Mouse (Mus musculus) small intestine, adult 2 months (tissue): ENCODE results near the gene Atg4d. TPM values are rescaled to one million over a fixed set of nuclear protein-coding genes. Genes with fewer than 3 reads are reported as not detected.

Experiments used
- H3K27ac ChIP-seq: fragments of 200-500 bp; 2 replicates; pipeline ENCODE4 v1.5.1; 2012; ENCODE audit warnings: low read depth, low read length, control low read depth, inconsistent platforms; ENCODE audit not compliant: insufficient read depth
- H3K27me3 ChIP-seq: fragments of 200-500 bp; 2 replicates; pipeline ENCODE4 v1.6.1; 2012; ENCODE audit warnings: mild to moderate bottlenecking, moderate library complexity, low read length, inconsistent platforms; ENCODE audit not compliant: control insufficient read depth, insufficient read depth
- H3K36me3 ChIP-seq: fragments of 200-500 bp; 2 replicates; pipeline ENCODE4 v1.6.1; 2012; ENCODE audit warnings: mild to moderate bottlenecking, low read length, control low read depth, inconsistent platforms; ENCODE audit not compliant: control insufficient read depth, insufficient read depth
- H3K4me1 ChIP-seq: fragments of 200-500 bp; 2 replicates; pipeline ENCODE4 v1.6.1; 2012; ENCODE audit warnings: low read length, inconsistent platforms, mixed read lengths; ENCODE audit not compliant: control insufficient read depth, insufficient read depth, insufficient read length
- H3K4me3 ChIP-seq: fragments of 200-500 bp; 2 replicates; pipeline ENCODE4 v1.5.1; 2012; ENCODE audit warnings: low read depth, mild to moderate bottlenecking, control low read depth, inconsistent platforms, low read length, moderate library complexity
- CTCF ChIP-seq: fragments of 200-500 bp; IDR thresholded peaks from 2 replicates; pipeline ENCODE4 v1.5.1; 2012; ENCODE audit warnings: low read depth, mild to moderate bottlenecking, control low read depth, inconsistent platforms, low read length, moderate library complexity, mixed read lengths; ENCODE audit not compliant: insufficient replicate concordance, insufficient read length; ENCODE audit errors: extremely low read depth
- POLR2A ChIP-seq: fragments of 200-500 bp; IDR thresholded peaks from 2 replicates; pipeline ENCODE4 v1.6.1; 2012; ENCODE audit warnings: low read depth, mild to moderate bottlenecking, control low read depth, inconsistent platforms, low read length, moderate library complexity
- WGBS: fragments of 180-500 bp; shearing (Covaris S2); methylation state at CpG from one replicate; pipeline ENCODE4 v1.1.7; 2018; 5-methylcytosine and 5-hydroxymethylcytosine counted together
- polyA plus RNA-seq: library from polyadenylated mRNA; depleted of rRNA; stranded (reverse); fragments of >200 nt; gene quantifications from 2 replicates; pipeline ENCODE4 v1.2.3, GENCODE M21; 2012

The Atg4d gene
- polyA plus RNA-seq, 1 experiment, result 144 TPM

DNA sequence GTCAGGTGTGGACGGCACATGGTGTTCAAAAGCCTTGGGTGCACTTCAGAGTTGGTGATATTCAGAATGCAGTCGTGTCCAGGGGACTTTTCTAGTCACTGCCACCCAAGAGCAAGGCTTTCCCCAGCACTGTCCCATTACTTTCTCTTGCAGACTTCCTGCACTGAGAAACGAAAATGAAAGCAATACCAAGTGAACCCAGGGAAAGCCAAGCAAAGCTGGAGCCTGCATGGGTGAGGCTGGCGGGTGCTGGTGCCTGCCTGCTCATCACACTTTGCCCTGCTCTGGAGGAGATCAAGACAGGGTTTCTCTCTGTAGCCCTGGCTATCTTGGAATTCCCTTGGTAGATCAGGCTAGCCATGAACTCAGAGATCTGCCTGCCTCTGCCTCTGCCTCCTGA, 29.8 kb upstream of the Atg4d start:
- H3K4me1 ChIP-seq, result peaks cover 17% of the 10 kb centered on the region
- 15% methylated on average over 4 of the region's 4 CpGs for WGBS
- peak overlapping the region; percentile 80 for H3K27ac ChIP-seq
- TF ChIP-seq CTCF, result no peak
- TF ChIP-seq POLR2A, result no peak; the same call in 1 of the 2 replicates
- H3K4me3 ChIP-seq, result peak overlapping the region; percentile 21; the same call in 1 of the 2 replicates
- peaks cover 39% of the 10 kb centered on the region for H3K36me3 ChIP-seq
- no peaks in the 10 kb centered on the region for H3K27me3 ChIP-seq

DNA sequence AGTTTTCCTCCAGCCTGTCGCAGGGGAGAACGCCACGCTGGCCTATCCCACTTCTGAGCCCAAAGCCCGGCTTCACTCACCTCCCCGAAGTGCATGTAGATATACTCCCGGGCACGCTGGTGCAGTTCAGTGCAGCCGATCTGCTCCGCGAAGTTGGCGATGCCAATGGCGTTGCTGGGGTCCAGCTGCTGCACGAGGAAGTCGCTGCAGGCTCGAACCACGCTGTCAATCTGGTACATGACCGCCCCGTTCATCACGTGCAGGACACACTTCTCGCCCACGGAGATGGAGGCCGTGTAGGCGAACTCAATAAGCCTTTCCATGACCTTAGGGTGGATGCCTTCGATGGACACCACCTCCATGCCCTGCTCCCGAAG, 28.1 kb upstream of the Atg4d start:
- WGBS, result 80% methylated on average over 25 of the region's 25 CpGs
- Histone ChIP-seq H3K36me3 (peaks cover 22% of the 10 kb centered on the region), H3K4me3 (peak overlapping the region; percentile 85), H3K27me3 (no peaks in the 10 kb centered on the region), H3K27ac (peak overlapping the region; percentile 83), H3K4me1 (peaks cover 17% of the 10 kb centered on the region)
- TF ChIP-seq CTCF (no peak), POLR2A (no peak)

DNA sequence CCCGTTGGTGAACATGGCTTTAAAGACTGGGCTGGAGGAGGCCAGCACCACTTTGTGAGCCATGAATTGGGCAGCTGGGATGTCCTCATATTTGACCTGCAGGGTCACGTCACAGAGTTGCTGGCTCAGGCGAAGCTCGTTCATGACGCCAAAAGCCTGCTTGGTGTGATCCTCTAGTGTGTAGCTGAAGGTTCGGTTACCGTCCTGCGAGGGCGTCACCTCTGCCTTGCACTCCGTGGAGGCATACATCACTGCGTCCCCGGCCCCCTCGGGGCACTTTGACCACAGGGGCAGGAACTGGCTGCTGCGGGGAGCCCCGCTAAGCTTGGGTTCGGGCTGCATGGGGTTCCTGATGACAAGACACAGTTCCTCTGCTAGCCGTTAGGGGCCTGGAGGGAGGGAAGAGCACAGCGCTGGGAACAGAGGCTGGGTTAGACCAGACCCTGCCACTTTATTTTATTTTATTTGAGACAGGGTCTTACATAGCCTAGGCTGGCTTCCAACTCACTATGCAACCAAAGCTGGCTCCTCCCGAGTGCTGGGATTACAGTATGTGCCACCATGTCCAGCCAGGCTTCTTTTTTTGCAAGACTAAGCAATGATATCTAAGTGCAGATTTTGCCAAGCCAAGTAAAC, 27.6 kb upstream of the Atg4d start:
- Histone ChIP-seq H3K27ac (peak overlapping the region; percentile 83), H3K4me3 (peak overlapping the region; percentile 85), H3K4me1 (peaks cover 17% of the 10 kb centered on the region), H3K27me3 (no peaks in the 10 kb centered on the region), H3K36me3 (peaks cover 18% of the 10 kb centered on the region)
- no peak for TF ChIP-seq CTCF
- TF ChIP-seq POLR2A, result no peak
- WGBS, result 17% methylated on average over 19 of the region's 19 CpGs

DNA sequence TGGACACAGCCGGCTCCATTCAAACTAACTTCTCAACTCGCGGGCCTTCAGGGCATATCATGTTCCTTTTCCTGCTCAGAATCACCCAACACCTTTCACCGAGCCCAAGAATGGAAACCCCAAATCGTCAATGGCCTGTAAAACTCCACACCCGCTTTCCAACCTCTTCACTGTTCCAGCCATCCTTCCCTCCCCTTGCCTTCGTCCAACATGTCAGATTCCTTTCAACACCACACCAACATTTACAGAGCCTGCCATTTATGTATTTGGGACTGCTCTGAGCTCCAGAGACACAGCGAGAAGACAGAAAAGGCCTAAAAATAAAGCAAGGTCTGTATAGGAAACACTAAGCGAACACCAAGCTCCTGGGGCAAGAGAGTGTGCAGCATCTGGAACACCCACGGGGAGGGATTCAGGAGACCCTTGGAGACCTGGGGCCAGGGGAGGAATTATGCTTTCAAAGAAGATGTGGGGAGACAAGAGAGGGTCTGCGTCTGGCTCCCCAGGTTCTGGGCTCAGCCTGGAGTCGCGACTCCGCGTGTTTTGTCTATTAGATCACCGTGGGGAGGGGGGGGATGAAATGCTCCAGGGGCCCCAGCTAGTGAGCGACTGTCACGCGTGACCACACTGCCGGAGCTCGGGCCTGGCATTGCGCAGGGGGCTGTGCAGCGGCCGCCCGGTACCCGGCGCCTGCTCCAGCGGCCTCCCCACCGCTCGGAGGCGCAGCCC, 26.9 kb upstream of the Atg4d start:
- WGBS, result under 1% methylated on average over 31 of the region's 31 CpGs
- Histone ChIP-seq H3K36me3 (peaks cover 13% of the 10 kb centered on the region), H3K27ac (peak overlapping the region; percentile 83), H3K27me3 (peaks cover 5% of the 10 kb centered on the region), H3K4me3 (peak overlapping the region; percentile 85), H3K4me1 (peaks cover 17% of the 10 kb centered on the region)
- TF ChIP-seq POLR2A (no peak), CTCF (no peak)

DNA sequence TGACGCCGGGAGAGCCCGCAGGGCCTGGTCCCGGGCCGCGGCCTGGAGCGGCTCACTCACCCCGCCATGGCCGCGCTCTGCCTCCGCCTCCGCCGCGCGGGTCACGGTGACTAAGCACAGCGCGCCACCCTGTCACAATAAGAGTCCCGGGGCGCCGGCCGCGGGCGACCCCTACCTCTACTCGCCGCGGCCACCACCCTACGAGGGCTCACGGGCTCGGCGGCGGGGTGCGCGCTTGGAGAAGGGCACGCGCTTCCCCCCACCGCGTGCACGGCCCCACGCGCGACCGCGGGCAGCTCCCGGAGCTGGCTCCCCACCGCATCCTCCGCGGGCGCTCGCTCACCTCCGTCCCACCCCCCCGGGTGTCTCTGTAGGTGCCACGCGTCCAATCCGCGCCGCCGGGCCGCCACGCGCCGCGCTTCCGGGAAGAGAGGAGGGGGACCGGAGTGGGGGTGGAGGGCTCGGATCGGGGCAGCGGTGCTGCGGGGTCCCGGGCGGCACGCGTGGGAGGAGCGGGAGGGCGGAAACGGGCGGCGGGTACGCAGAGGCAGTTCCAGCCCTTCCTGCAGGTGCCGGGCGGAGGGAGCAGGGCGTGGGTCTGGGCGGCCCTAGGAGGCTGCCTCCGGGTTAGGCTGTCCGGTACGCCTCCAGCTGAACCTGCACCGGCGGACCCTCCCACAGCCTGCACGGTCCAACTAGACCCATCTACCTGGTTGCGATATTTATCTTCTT, 26.2 kb upstream of the Atg4d start, which contains the start of gene Keap1:
Gene Keap1 (minus strand): TSS at position 629 of the 732 bp plus-strand sequence.
- TF ChIP-seq CTCF, result no peak
- peak; percentile 62 for TF ChIP-seq POLR2A
- peak within 1 kb of the TSS; percentile 85 for H3K4me3 ChIP-seq
- H3K36me3 ChIP-seq, result peaks cover 5% of the 10 kb centered on the region
- H3K27ac ChIP-seq, result peak within 1 kb of the TSS; percentile 83
- peaks cover 11% of the 10 kb centered on the region for H3K27me3 ChIP-seq
- H3K4me1 ChIP-seq, result peaks cover 19% of the 10 kb centered on the region
- under 1% methylated on average over 90 of the region's 90 CpGs for WGBS

DNA sequence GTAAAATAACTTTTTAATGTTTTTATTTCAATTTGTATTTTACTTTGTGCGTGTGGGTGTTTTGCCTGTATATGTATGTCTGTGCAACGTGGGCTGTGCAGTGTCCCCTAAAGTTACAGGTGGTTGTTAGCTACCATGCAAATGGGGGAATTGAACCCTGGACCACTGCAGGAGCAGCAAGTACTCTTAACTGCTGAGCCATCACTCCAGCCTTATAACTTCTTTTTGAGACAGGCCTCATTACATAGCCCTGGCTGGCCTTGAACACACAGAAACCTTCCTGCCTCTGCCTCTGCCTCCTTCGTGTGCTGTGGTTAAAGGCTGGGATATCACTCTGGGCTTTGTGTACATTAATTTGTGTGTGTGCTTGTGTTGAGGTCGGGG, 25.6 kb upstream of the Atg4d start:
- 28% methylated on average over 4 of the region's 4 CpGs for WGBS
- Histone ChIP-seq H3K4me3 (peak overlapping the region; percentile 85), H3K4me1 (peaks cover 25% of the 10 kb centered on the region), H3K27me3 (peaks cover 17% of the 10 kb centered on the region), H3K36me3 (peaks cover under 1% of the 10 kb centered on the region; the same call in 1 of the 2 replicates), H3K27ac (peak overlapping the region; percentile 83)
- TF ChIP-seq CTCF (no peak), POLR2A (no peak)
